Mouse (Mus musculus) intestine, embryonic 14.5 days (tissue): ENCODE results near the gene Ankrd13d. TPM values are rescaled to one million over a fixed set of nuclear protein-coding genes. Genes with fewer than 3 reads are reported as not detected.

Experiments used
- ATAC-seq: fragments of 200-750 bp; cut with Nextera tagmentation; replicated peaks from 2 replicates; pipeline ENCODE4 v1.8.0; 2017; ENCODE audit warnings: low read depth, moderate number of reproducible peaks, moderate TSS enrichment, moderate library complexity; ENCODE audit not compliant: low FRiP score, low TSS enrichment
- DNase-seq: peaks from one replicate; pipeline ENCODE4 v3.0.0-alpha.2; 2018; ENCODE audit warnings: low spot score
- H3K27ac ChIP-seq: fragments of 300-500 bp; sonication (generic); 2 replicates; pipeline ENCODE4 v1.5.1; 2014; ENCODE audit warnings: low read depth, mild to moderate bottlenecking, control low read depth
- H3K27me3 ChIP-seq: fragments of 300-500 bp; sonication (generic); replicated peaks from 2 replicates; pipeline ENCODE4 v1.6.1; 2014; ENCODE audit warnings: low read length, control low read depth; ENCODE audit not compliant: control insufficient read depth, insufficient read depth
- H3K36me3 ChIP-seq: fragments of 300-500 bp; sonication (generic); 2 replicates; pipeline ENCODE4 v1.6.1; 2014; ENCODE audit warnings: low read length, control low read depth; ENCODE audit not compliant: control insufficient read depth, insufficient read depth
- H3K4me1 ChIP-seq: fragments of 300-500 bp; sonication (generic); replicated peaks from 2 replicates; pipeline ENCODE4 v1.6.1; 2014; ENCODE audit warnings: low read length, control low read depth, mixed read lengths; ENCODE audit not compliant: control insufficient read depth, insufficient read depth
- H3K4me2 ChIP-seq: fragments of 300-500 bp; sonication (generic); 2 replicates; pipeline ENCODE4 v1.6.1; 2014; ENCODE audit warnings: low read length
- H3K4me3 ChIP-seq: fragments of 300-500 bp; sonication (generic); 2 replicates; pipeline ENCODE4 v1.5.1; 2014; ENCODE audit warnings: low read depth, low read length, control low read depth, mixed read lengths
- H3K9ac ChIP-seq: fragments of 300-500 bp; sonication (generic); 2 replicates; pipeline ENCODE4 v1.6.1; 2014; ENCODE audit warnings: mild to moderate bottlenecking, low read length
- H3K9me3 ChIP-seq: fragments of 300-500 bp; sonication (generic); 2 replicates; pipeline ENCODE4 v1.6.1; 2016; ENCODE audit warnings: low read length, control low read depth; ENCODE audit not compliant: control insufficient read depth
- WGBS: fragments of 180-500 bp; shearing (Covaris S2); extraction: QIAGEN DNeasy Blood & Tissue Kit; methylation state at CpG from one replicate; pipeline ENCODE4 v1.1.7; 2014; 5-methylcytosine and 5-hydroxymethylcytosine counted together
- polyA plus RNA-seq: library from polyadenylated mRNA; unstranded; fragments of >200 nt; fragmentation: Nextera tagmentation; extraction: Ambion mirVana; gene quantifications from 2 replicates; pipeline ENCODE4 v1.2.1, GENCODE M21; 2014

Ankrd13d gene
- 6.4 and 7.8 TPM in 2 replicates for polyA plus RNA-seq

DNA sequence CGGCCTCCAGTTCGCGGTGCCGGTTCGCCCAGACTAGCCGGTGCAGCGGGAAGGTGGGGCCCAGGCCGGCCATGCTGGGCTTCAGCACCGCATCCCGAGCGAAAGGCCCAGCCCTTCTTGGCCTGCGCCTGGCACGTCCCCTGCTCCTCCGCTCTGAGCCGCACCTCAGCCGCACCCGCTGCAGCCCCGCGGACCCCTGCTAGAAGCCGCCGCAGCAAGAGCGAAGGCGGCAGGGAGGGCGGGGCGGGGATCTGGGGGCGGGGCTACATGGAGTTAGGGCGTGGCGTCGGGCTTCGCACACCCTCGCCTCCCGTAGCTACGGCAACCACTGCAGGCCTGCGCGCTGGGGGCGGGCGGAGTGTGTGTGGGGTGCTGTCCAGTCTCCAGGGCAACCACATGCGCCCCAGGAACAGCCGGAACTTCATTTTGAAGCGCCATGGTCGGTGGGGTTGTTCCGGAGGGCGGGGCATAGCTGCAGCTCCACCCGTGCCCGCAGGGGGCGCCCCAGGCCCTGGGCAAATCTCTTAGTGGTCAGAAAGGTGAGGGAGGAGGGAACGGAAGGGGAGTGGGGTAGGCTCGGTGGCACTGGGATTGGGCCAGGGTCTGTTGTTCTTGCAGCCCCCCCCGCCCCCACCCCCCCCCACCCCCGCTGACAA lies at the start of gene Ankrd13d:
Gene Ankrd13d (minus strand): TSS at position 240 of the 656 bp plus-strand sequence.
- WGBS, result under 1% methylated on average over 45 of the region's 50 CpGs
- peak; percentile 92 for DNase-seq
- H3K4me1 ChIP-seq, result peaks cover 4% of the 10 kb centered on the region; the same call in 1 of the 2 replicates
- peak; percentile 95 for ATAC-seq
- 0 out of 2 replicates have a peak, but pooled peaks cover 3% of the 10 kb centered on the region for H3K9me3 ChIP-seq
- peak within 1 kb of the TSS; percentile 39 for H3K4me3 ChIP-seq
- no peak within 1 kb of the TSS for H3K27ac ChIP-seq
- peaks cover 28% of the 10 kb centered on the region for H3K36me3 ChIP-seq
- peak within 1 kb of the TSS; percentile 53 for H3K9ac ChIP-seq
- H3K27me3 ChIP-seq, result no peaks in the 10 kb centered on the region
- peak within 1 kb of the TSS; percentile 63 for H3K4me2 ChIP-seq

DNA sequence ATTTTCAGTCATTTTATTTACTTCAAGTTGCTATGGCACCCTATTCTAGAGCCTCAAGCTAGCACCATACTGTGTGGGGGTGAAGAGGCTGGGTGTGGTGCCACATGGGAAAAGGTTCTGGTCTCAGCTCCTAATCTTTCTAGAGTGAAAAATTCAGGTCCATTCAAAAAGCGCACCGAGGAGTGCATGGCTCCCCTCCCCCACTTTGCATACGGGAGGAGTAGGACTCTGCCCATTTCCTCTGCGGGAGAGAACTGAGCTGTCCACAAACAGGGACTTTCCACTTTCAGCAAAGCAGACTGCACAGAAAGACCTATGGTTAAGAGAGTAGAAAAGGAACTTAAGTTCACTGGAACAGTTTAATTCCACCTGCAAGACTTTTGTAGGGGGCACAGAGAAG lies 49.7 kb upstream of the Ankrd13d start:
- DNase-seq (no peak), ATAC-seq (no peak)
- Histone ChIP-seq H3K27ac (peak overlapping the region; percentile 86), H3K36me3 (peaks cover 43% of the 10 kb centered on the region), H3K4me2 (peak overlapping the region; percentile 71), H3K4me3 (peak overlapping the region; percentile 55), H3K9ac (peak overlapping the region; percentile 72), H3K9me3 (no peaks in the 10 kb centered on the region), H3K4me1 (peaks cover 25% of the 10 kb centered on the region), H3K27me3 (no peaks in the 10 kb centered on the region)
- 0% methylated on average over 4 of the region's 4 CpGs for WGBS

DNA sequence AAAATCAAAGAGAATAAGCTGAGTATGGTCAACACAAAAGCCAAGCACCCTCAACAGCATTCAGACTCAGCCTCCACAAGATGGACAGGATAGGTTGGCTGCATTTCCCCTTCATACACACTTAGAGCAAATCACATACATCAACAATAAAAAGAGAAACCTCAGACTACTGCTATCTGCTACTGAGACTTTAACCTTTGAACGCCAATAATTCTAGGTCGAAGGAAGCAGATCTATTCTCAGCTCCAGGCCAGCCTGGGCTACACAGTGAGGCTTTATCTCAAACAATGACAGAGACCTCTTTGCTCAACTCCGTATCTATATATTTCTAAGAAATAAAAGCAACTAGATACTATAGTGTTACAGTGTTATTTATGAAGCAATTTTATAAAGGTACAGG lies 48.3 kb upstream of the Ankrd13d start:
- DNase-seq (no peak), ATAC-seq (no peak)
- no peaks in the 10 kb centered on the region for H3K9me3 ChIP-seq
- no peak overlapping the region for H3K27ac ChIP-seq
- WGBS, result 71% methylated on average over 3 of the region's 3 CpGs
- no peak overlapping the region for H3K9ac ChIP-seq
- H3K4me1 ChIP-seq, result peaks cover 25% of the 10 kb centered on the region
- no peak overlapping the region for H3K4me3 ChIP-seq
- peaks cover 53% of the 10 kb centered on the region for H3K36me3 ChIP-seq
- no peaks in the 10 kb centered on the region for H3K27me3 ChIP-seq
- H3K4me2 ChIP-seq, result peak overlapping the region; percentile 71

DNA sequence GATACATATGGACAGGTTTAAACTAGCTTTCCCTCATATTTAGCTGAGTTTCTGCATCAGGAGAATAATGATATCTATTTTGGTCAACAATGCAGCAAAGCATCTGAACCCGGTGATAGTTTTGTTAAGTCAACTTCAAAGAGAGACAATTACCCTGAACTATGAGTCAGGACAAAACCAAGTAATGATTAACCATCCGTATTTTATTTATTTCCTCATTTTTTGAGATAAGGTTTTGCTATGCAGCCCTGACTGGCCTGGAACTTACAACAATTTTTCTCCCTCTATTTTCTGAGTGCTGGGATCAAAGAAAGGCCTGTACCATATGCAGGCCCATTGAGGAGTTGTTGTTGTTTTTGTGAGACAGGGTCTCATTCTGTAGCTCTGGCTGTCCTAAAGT lies 47.7 kb upstream of the Ankrd13d start:
- no peaks in the 10 kb centered on the region for H3K9me3 ChIP-seq
- WGBS, result 63% methylated on average over 2 of the region's 2 CpGs
- DNase-seq (no peak), ATAC-seq (no peak)
- H3K4me3 ChIP-seq, result no peak overlapping the region
- no peak overlapping the region; the same call in 1 of the 2 replicates for H3K27ac ChIP-seq
- no peaks in the 10 kb centered on the region for H3K27me3 ChIP-seq
- no peak overlapping the region for H3K4me2 ChIP-seq
- H3K4me1 ChIP-seq, result peaks cover 25% of the 10 kb centered on the region
- peaks cover 60% of the 10 kb centered on the region for H3K36me3 ChIP-seq
- no peak overlapping the region for H3K9ac ChIP-seq

DNA sequence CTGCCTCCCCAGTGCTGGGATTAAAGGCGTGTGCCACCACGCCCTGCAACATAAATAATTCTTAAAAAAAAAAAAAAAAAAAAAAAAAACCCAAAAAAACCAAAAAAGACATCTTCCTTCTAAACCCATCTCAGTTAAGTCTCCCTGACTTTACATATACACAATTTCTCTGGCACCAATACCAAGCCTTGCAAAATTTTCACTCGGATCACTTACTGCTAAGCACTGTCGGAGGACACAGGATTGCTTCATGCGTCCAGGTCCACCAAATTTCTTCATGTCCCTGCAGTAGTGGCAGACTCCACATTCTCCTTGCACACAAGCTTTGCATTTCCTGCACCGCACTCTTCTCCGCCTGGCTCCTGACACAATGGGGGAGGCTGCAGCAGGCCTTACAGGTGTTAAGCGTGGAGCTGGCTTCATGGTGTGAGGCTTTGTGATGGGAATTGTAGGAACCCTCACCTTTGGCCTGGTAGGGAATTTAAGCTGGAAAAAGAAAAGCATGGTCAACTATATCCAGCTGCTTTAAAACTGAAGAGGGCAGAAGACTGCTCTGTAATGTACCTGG lies 45.9 kb upstream of the Ankrd13d start:
- DNase-seq (no peak), ATAC-seq (no peak)
- WGBS, result 93% methylated on average over 8 of the region's 8 CpGs
- no peak overlapping the region for H3K4me2 ChIP-seq
- H3K36me3 ChIP-seq, result peaks cover 78% of the 10 kb centered on the region
- H3K27ac ChIP-seq, result no peak overlapping the region
- no peaks in the 10 kb centered on the region for H3K9me3 ChIP-seq
- no peaks in the 10 kb centered on the region for H3K27me3 ChIP-seq
- H3K4me1 ChIP-seq, result peaks cover 15% of the 10 kb centered on the region; the same call in 1 of the 2 replicates
- H3K9ac ChIP-seq, result no peak overlapping the region
- no peak overlapping the region for H3K4me3 ChIP-seq

DNA sequence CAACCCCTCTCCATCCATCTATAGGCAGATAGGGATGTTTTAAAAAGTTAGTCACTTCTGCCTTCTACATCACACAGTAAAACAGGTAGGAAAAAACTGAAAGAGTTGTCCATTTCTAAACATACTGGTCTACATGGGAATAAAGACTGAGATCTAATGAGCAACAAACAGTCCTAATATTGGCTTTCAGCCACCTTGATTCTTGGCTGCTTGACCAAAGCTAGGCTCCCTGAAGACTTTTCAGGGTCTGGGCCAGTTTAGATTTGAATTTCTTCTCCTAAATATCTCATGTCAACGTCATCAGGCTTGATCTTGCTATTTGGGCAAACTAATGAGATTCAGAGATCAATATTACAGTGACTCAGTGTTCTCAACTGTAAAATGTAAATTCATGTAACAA lies 43.9 kb upstream of the Ankrd13d start:
- Histone ChIP-seq H3K4me2 (no peak overlapping the region), H3K9me3 (no peaks in the 10 kb centered on the region), H3K27me3 (no peaks in the 10 kb centered on the region), H3K9ac (no peak overlapping the region), H3K4me1 (peaks cover 2% of the 10 kb centered on the region; the same call in 1 of the 2 replicates), H3K4me3 (no peak overlapping the region), H3K36me3 (peaks cover 97% of the 10 kb centered on the region), H3K27ac (no peak overlapping the region)
- ATAC-seq (no peak), DNase-seq (no peak)
- 89% methylated on average over 1 of the region's 1 CpGs for WGBS

DNA sequence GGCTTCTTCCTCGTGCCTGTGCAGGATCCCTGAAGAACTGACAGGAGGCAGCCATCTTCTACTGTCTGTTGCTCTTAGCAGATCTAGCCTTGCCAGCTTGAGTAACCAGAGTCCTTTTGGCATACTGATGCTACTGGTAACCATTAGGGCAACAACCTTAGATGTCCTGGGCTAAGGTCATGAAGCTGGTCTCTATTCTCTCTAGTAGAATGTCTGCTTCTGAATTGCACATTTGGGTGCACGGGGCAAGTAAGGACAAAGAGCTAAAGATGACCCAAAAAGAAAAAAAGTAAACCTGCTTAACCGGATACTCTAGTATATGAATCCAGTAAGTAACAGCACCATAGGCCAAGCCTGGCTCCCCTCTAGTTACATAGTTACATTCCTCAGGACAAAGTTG lies 43.2 kb upstream of the Ankrd13d start:
- H3K9me3 ChIP-seq, result no peaks in the 10 kb centered on the region
- no peak overlapping the region for H3K4me3 ChIP-seq
- DNase-seq (no peak), ATAC-seq (no peak)
- H3K4me2 ChIP-seq, result no peak overlapping the region
- H3K4me1 ChIP-seq, result no peaks in the 10 kb centered on the region
- no peaks in the 10 kb centered on the region for H3K27me3 ChIP-seq
- WGBS, result 85% methylated on average over 3 of the region's 3 CpGs
- H3K36me3 ChIP-seq, result peaks cover 98% of the 10 kb centered on the region
- no peak overlapping the region for H3K9ac ChIP-seq
- no peak overlapping the region for H3K27ac ChIP-seq

DNA sequence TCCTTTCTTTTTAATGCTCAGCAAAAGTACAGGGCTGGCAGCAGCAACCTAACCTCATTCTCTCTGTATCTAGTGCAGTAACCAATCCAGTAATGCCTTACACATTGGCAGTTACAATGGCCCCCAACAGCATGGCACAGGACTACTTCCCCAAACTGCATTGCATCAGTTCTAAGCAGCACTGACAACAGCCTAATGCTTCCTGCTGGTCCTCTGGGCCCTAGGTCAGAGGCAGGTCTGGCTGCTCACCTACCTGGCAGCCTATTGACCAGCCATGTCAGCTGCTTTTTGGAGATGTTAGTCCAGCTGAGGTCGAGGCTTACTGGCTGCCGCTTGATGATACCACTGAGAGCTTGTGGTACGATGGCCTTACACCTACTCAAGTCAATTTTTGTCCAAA lies 39.2 kb upstream of the Ankrd13d start:
- 89% methylated on average over 3 of the region's 3 CpGs for WGBS
- Histone ChIP-seq H3K9me3 (no peaks in the 10 kb centered on the region), H3K27ac (no peak overlapping the region), H3K4me3 (no peak overlapping the region), H3K4me1 (no peaks in the 10 kb centered on the region), H3K27me3 (no peaks in the 10 kb centered on the region), H3K36me3 (peaks cover 100% of the 10 kb centered on the region), H3K9ac (no peak overlapping the region), H3K4me2 (no peak overlapping the region)
- no peak for DNase-seq
- no peak for ATAC-seq

DNA sequence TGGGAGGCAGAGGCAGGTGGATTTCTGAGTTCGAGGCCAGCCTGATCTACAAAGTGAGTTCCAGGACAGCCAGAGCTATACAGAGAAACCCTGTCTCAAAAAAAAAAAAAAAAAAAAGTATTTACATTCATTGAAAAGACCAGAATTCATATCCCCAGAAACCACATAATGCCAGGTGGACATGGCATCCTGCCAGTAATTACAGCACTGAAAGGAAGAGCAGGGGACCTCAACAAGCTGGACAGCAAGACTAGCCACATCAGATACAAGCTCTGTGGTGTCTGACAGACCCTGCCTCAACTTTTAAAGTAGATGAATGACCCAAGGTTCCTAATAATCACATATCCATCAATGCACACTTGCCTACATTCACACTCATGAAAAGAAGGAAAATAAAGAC lies 38.7 kb upstream of the Ankrd13d start:
- Histone ChIP-seq H3K27ac (no peak overlapping the region), H3K27me3 (no peaks in the 10 kb centered on the region), H3K9me3 (no peaks in the 10 kb centered on the region), H3K4me2 (no peak overlapping the region), H3K4me3 (no peak overlapping the region), H3K4me1 (no peaks in the 10 kb centered on the region), H3K36me3 (peaks cover 100% of the 10 kb centered on the region), H3K9ac (no peak overlapping the region)
- WGBS, result 100% methylated on average over 1 of the region's 1 CpGs
- DNase-seq, result no peak
- ATAC-seq, result no peak
